Mouse (Mus musculus) heart, embryonic 14.5 days (tissue): ENCODE data around the gene Arl6ip4. TPM values are rescaled to one million over a fixed set of nuclear protein-coding genes. Genes with fewer than 3 reads are reported as not detected.

ENCODE experiments used
- ATAC-seq: fragments of 200-750 bp; cut with Nextera tagmentation; 2 replicates; pipeline ENCODE4 v1.8.0; 2017; ENCODE audit warnings: low read depth, moderate TSS enrichment; ENCODE audit not compliant: insufficient number of reproducible peaks, insufficient read depth, low FRiP score
- H3K27ac ChIP-seq, 2 experiments: fragments of 200-500 bp in 1 of 2; fragments of 300-500 bp in 1 of 2; sonication (generic) in 1 of 2; replicated peaks in 1 of 2; 2 replicates each; pipeline ENCODE4 v1.5.1; 2012 to 2014; ENCODE audit warnings: low read depth in 2 of 2, low read length in 2 of 2, control low read depth in 1 of 2, mild to moderate bottlenecking in 1 of 2, mixed read lengths in 1 of 2; ENCODE audit not compliant: control insufficient read depth in 1 of 2, insufficient read depth in 1 of 2
- H3K27me3 ChIP-seq: fragments of 300-500 bp; sonication (generic); 2 replicates; pipeline ENCODE4 v1.6.1; 2014; ENCODE audit warnings: mild to moderate bottlenecking, low read length, control low read depth; ENCODE audit not compliant: control insufficient read depth, insufficient read depth
- H3K36me3 ChIP-seq: fragments of 300-500 bp; sonication (generic); 2 replicates; pipeline ENCODE4 v1.6.1; 2014; ENCODE audit warnings: mild to moderate bottlenecking, control low read depth, low read length, mixed read lengths; ENCODE audit not compliant: control insufficient read depth, insufficient read depth
- H3K4me1 ChIP-seq, 2 experiments: fragments of 200-500 bp in 1 of 2; fragments of 300-500 bp in 1 of 2; sonication (generic) in 1 of 2; 2 replicates each; pipeline ENCODE4 v1.6.1; 2012 to 2014; ENCODE audit warnings: low read length in 2 of 2, control low read depth in 1 of 2, mixed read lengths in 1 of 2; ENCODE audit not compliant: control insufficient read depth in 2 of 2, insufficient read depth in 2 of 2
- H3K4me2 ChIP-seq: fragments of 300-500 bp; sonication (generic); 2 replicates; pipeline ENCODE4 v1.6.1; 2014; ENCODE audit warnings: mild to moderate bottlenecking, low read length
- H3K4me3 ChIP-seq, 2 experiments: fragments of 200-500 bp in 1 of 2; fragments of 300-500 bp in 1 of 2; sonication (generic) in 1 of 2; 2 replicates each; pipeline ENCODE4 v1.5.1; 2012 to 2014; ENCODE audit warnings: low read length in 2 of 2, mild to moderate bottlenecking in 2 of 2, control low read depth in 1 of 2, low read depth in 1 of 2, moderate library complexity in 1 of 2; ENCODE audit not compliant: control insufficient read depth in 1 of 2, insufficient read depth in 1 of 2
- H3K9ac ChIP-seq: fragments of 300-500 bp; sonication (generic); 2 replicates; pipeline ENCODE4 v1.6.1; 2014; ENCODE audit warnings: mild to moderate bottlenecking, low read length
- H3K9me3 ChIP-seq: fragments of 300-500 bp; sonication (generic); 2 replicates; pipeline ENCODE4 v1.6.1; 2016; ENCODE audit warnings: low read length, control low read depth; ENCODE audit not compliant: control insufficient read depth
- WGBS: fragments of 180-500 bp; shearing (Covaris S2); extraction: QIAGEN DNeasy Blood & Tissue Kit; methylation state at CpG from one replicate; pipeline ENCODE4 v1.1.7; 2014; 5-methylcytosine and 5-hydroxymethylcytosine counted together
- polyA plus RNA-seq: library from polyadenylated mRNA; unstranded; fragments of >200 nt; fragmentation: Nextera tagmentation; extraction: Ambion mirVana; gene quantifications from 2 replicates; pipeline ENCODE4 v1.2.1, GENCODE M21; 2014

Arl6ip4 gene
- polyA plus RNA-seq, 1 experiment from 2014 or later = 66.2 TPM

DNA sequence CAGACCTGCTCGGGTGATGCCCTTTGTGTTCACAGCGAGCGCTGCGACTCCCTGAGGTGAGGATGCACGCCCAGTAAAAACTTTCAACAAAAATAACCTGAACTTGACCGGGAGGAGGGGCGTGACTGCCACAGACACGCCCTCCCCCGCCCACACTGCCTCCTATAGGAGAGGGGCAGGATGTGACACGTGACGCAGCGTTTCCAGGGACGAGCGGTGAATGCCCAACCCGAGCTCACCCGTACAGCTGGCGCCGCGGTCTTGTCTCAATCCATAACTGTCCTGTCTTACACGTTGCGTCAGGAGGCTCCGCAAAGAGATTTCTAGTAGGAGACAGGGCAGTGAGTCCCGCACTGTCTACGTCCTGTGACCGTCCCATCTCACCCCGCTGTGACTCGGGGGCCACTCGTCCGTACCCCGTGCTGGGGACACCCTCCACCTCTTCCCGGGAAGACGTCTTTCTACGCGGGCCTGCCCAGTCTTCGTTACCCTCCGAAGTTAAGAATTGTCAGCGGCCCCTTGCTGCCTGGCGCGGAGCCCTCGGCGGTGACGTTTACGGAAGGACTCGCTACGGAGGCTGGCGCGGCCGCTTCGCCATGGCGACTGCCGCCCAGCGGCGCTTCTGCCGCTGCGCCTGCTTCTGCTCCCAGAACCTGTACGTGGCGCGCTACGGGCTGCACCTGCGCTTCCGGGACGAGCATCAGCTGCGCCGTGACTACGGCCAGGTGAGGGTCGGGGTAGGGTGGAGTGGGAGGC lies 4.0 kb upstream of the Arl6ip4 start, which contains the start of gene Ogfod2:
TSS of gene Ogfod2 (plus strand) at position 556 of the 756 bp plus-strand sequence.
- H3K9ac ChIP-seq = peak within 1 kb of the TSS; percentile 77
- peak within 1 kb of the TSS; percentile 79 to 81 for H3K4me3 ChIP-seq
- peak within 1 kb of the TSS; percentile 88 for H3K4me2 ChIP-seq
- H3K36me3 ChIP-seq = peaks cover 10% of the 10 kb centered on the region; the same call in 1 of the 2 replicates
- H3K27me3 ChIP-seq = no peaks in the 10 kb centered on the region
- ATAC-seq = peak; percentile 97
- H3K27ac ChIP-seq = peak within 1 kb of the TSS; percentile 88 to 94
- peaks cover 15 to 16% of the 10 kb centered on the region in 2 experiments for H3K4me1 ChIP-seq
- H3K9me3 ChIP-seq = no peaks in the 10 kb centered on the region
- WGBS = under 1% methylated on average over 66 of the region's 66 CpGs

DNA sequence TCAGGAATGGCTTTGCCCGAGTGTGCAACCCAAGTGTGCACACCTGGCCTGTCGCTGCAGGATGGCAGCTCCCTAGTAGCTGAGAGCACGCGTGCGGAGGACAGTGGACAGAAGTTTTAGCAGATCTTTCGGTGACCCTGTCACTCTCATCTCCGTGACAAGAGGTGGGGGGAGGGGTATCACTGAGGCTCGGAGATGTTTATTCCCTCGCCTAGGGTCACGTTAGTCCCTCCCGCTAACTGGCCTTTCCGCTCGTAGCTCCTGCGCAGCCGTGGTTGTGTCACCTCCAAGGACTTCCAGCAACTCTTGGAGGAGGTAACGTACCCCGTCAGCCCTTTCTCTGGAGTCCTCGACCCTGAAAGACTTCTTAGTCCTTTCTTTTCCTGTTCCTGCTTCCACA lies 3.4 kb upstream of the Arl6ip4 start:
- peaks cover 15% of the 10 kb centered on the region; the same call in 1 of the 2 replicates for H3K36me3 ChIP-seq
- WGBS = 3% methylated on average over 18 of the region's 18 CpGs

GRCm38 (mm10) chr5:124113030-124113429 lies 2.9 kb upstream of the Arl6ip4 start:
- WGBS = 16% methylated on average over 14 of the region's 14 CpGs
- ATAC-seq = no peak
- H3K4me1 ChIP-seq = peaks cover 18 to 19% of the 10 kb centered on the region in 2 experiments
- peaks cover 20% of the 10 kb centered on the region for H3K36me3 ChIP-seq
- peak overlapping the region; percentile 88 for H3K4me2 ChIP-seq
- peak overlapping the region; percentile 77 for H3K9ac ChIP-seq
- no peaks in the 10 kb centered on the region for H3K27me3 ChIP-seq
- H3K9me3 ChIP-seq = no peaks in the 10 kb centered on the region
- peak overlapping the region; percentile 79 to 81 for H3K4me3 ChIP-seq
- peak overlapping the region; percentile 18 to 88; a peak in 2 of 4 replicates for H3K27ac ChIP-seq

More for the DNA sequence above, 3.4 kb upstream of the Arl6ip4 start:
- no peak for ATAC-seq
- Histone ChIP-seq H3K4me1 (peaks cover 18 to 19% of the 10 kb centered on the region in 2 experiments), H3K27me3 (no peaks in the 10 kb centered on the region), H3K9ac (peak overlapping the region; percentile 77), H3K27ac (peak overlapping the region; percentile 18 to 88; a peak in 3 of 4 replicates), H3K9me3 (no peaks in the 10 kb centered on the region), H3K4me2 (peak overlapping the region; percentile 88), H3K4me3 (peak overlapping the region; percentile 79 to 81)

DNA sequence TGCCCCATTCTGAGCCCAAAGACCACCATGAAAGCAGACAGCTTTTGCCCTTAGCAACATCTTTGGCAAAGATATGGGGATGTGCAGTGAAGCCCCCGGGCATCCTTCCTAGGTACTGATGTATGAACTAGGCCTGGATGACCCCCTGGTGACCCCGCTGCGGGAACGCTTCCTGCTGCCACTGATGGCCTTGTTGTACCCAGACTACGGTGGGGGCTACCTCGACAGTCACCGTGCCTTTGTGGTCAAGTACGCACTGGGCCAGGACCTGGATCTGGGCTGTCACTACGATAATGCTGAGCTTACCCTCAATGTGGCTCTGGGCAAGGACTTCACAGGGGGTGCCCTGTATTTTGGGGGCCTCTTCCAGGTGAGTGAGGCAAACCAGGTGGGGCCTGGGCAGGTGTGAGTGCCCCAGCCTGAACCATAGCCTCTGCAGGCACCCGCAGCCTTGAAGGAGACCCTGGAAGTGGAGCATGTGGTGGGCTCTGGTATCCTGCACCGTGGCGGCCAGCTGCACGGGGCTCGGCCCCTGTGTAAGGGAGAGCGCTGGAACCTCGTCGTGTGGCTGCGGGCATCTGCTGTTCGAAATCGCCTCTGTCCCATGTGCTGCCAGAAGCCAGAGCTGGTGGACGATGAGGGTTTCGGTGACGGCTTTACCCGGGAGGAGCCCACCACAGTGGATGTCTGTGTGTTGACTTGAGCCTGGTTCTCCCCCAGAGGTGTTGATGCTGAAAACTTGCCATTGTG lies 1.4 kb upstream of the Arl6ip4 start:
- Histone ChIP-seq H3K27me3 (no peaks in the 10 kb centered on the region), H3K9ac (no peak overlapping the region), H3K27ac (no peak overlapping the region), H3K4me3 (no peak overlapping the region), H3K9me3 (no peaks in the 10 kb centered on the region), H3K4me2 (no peak overlapping the region), H3K4me1 (peaks cover 18 to 19% of the 10 kb centered on the region in 2 experiments), H3K36me3 (peaks cover 34% of the 10 kb centered on the region)
- WGBS = 91% methylated on average over 24 of the region's 24 CpGs
- ATAC-seq = no peak

DNA sequence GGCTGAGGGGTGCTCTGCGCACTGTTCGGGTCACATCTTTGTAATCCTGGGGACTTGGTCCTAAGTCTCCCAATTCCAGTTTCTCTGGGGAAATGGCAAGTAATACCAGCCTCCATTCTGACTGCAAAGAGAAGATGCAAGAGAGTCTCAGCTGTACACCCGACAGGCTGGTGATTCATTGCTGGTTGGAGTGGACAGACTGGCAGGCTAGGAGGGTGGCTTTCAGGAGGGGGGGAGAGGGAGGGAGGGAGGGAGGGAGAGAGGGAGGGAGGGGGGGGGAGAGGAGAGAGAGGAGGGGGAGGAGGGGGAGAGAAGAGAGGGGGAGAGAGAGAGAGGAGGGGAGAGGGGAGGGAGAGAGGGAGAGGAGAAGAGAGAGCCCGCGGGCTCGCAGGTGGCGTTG lies 358 bp upstream of the Arl6ip4 start:
- Histone ChIP-seq H3K27me3 (no peaks in the 10 kb centered on the region), H3K9ac (peak overlapping the region; percentile 97), H3K4me3 (peak overlapping the region; percentile 96), H3K9me3 (no peaks in the 10 kb centered on the region), H3K27ac (peak overlapping the region in 1 of 2 experiments; percentile 79; a peak in 2 of 4 replicates), H3K4me2 (peak overlapping the region; percentile 94), H3K4me1 (peaks cover 18 to 19% of the 10 kb centered on the region in 2 experiments), H3K36me3 (peaks cover 45% of the 10 kb centered on the region)
- WGBS = 22% methylated on average over 7 of the region's 7 CpGs
- no peak for ATAC-seq

- 63% methylated on average over 5 of the region's 5 CpGs for WGBS
- H3K4me1 ChIP-seq = peaks cover 8 to 9% of the 10 kb centered on the region in 2 experiments
- H3K4me3 ChIP-seq = no peak overlapping the region
- H3K9ac ChIP-seq = no peak overlapping the region
- H3K27ac ChIP-seq = no peak overlapping the region
- ATAC-seq = no peak
- peaks cover 76% of the 10 kb centered on the region for H3K36me3 ChIP-seq
- H3K4me2 ChIP-seq = no peak overlapping the region
- no peaks in the 10 kb centered on the region for H3K27me3 ChIP-seq
- no peaks in the 10 kb centered on the region for H3K9me3 ChIP-seq
Observed at GRCm38 (mm10) chr5:124119204-124119603, 3.3 kb downstream of the Arl6ip4 start.

- H3K36me3 ChIP-seq = peaks cover 98% of the 10 kb centered on the region
- H3K27me3 ChIP-seq = no peaks in the 10 kb centered on the region
- H3K4me2 ChIP-seq = no peak overlapping the region
- no peaks in the 10 kb centered on the region for H3K4me1 ChIP-seq
- no peak overlapping the region for H3K27ac ChIP-seq
- no peak overlapping the region for H3K4me3 ChIP-seq
- H3K9ac ChIP-seq = no peak overlapping the region
- WGBS = 92% methylated on average over 18 of the region's 18 CpGs
- no peaks in the 10 kb centered on the region for H3K9me3 ChIP-seq
- ATAC-seq = no peak
Observed at GRCm38 (mm10) chr5:124122357-124122756, 6.5 kb downstream of the Arl6ip4 start.
